17 mouse cellular contexts compared by ENCODE assay signal in genomic region chr12:27333590-27333989, GRCm38 (mm10). TPM values are rescaled to one million over a fixed set of nuclear protein-coding genes. Genes with fewer than 3 reads are reported as not detected.
DNase-seq lines count a peak whose midpoint lies in the region; ATAC-seq and TF ChIP-seq lines count a peak whose summit lies in the region.
"Had no signal": no experiment of that assay in that cellular context is flagged by ENCODE, and none has a peak within 500 bp of the region (broad histone marks: within the 10 kb centered on the region; RNA-seq: fewer than 3 reads in every experiment).

No protein-coding gene starts in this region.

- no peak for DNase-seq in hindbrain, postnatal 0 days (ENCODE audit: low spot score)
- no peak for DNase-seq in forebrain, embryonic 11.5 days (ENCODE audit: low spot score)
- no peak for DNase-seq in hindbrain, embryonic 14.5 days (ENCODE audit: low spot score)
- no peak for DNase-seq in kidney, adult 18-20 months
- no peak for DNase-seq in thymus, adult 2 months
- DNase-seq: cerebellum, adult 11 months; gastrocnemius, postnatal 25 days; heart, postnatal 36 days; kidney, adult 9 months; lung, adult 18-20 months; lung, postnatal 36 days; right cerebral cortex, postnatal 25 days had no signal

- no peak for ATAC-seq in hindbrain, embryonic 13.5 days (ENCODE audit: low FRiP score)
- no peak for ATAC-seq in hindbrain, postnatal 0 days
- ATAC-seq in forebrain, embryonic 11.5 days (replicated peaks; ENCODE audit: low FRiP score): 0 out of 2 replicates have a peak, but pooled peaks have one; percentile 51
- no peak for ATAC-seq in hindbrain, embryonic 14.5 days (ENCODE audit: low FRiP score)
- 0 out of 2 replicates have a peak, but pooled peaks have one; percentile 34 for ATAC-seq in midbrain, embryonic 15.5 days (replicated peaks)

- H3K4me3 ChIP-seq in hindbrain, embryonic 13.5 days: no peak overlapping the region
- no peak overlapping the region for H3K4me3 ChIP-seq in hindbrain, postnatal 0 days (ENCODE audit: low read length)
- H3K4me3 ChIP-seq in forebrain, embryonic 11.5 days (ENCODE audit: low read depth, low read length): no peak overlapping the region
- H3K4me3 ChIP-seq in hindbrain, embryonic 14.5 days (replicated peaks; ENCODE audit: low read length): no peak overlapping the region
- no peak overlapping the region for H3K4me3 ChIP-seq in midbrain, embryonic 15.5 days
- H3K4me3 ChIP-seq in thymus, adult 2 months (ENCODE audit: control insufficient read depth, insufficient read depth, low read length): no peak overlapping the region
- H3K4me3 ChIP-seq: heart, embryonic 12.5 days; limb, embryonic 15.5 days had no signal

- peaks cover 41% of the 10 kb centered on the region for H3K4me1 ChIP-seq in hindbrain, embryonic 13.5 days (replicated peaks)
- peaks cover 7% of the 10 kb centered on the region for H3K4me1 ChIP-seq in hindbrain, postnatal 0 days (ENCODE audit: insufficient read depth, low read length)
- 0 out of 2 replicates have a peak, but pooled peaks cover 4% of the 10 kb centered on the region for H3K4me1 ChIP-seq in forebrain, embryonic 11.5 days (replicated peaks; ENCODE audit: control insufficient read depth, insufficient read depth, low read length)
- peaks cover 30% of the 10 kb centered on the region for H3K4me1 ChIP-seq in hindbrain, embryonic 14.5 days (replicated peaks; ENCODE audit: control insufficient read depth, insufficient read depth, low read length)
- H3K4me1 ChIP-seq in midbrain, embryonic 15.5 days: peaks cover 36% of the 10 kb centered on the region
- H3K4me1 ChIP-seq in thymus, adult 2 months (replicated peaks; ENCODE audit: control insufficient read depth, insufficient read depth, low read length): no peaks in the 10 kb centered on the region

- H3K9me3 ChIP-seq in hindbrain, embryonic 13.5 days: no peaks in the 10 kb centered on the region
- no peaks in the 10 kb centered on the region for H3K9me3 ChIP-seq in hindbrain, postnatal 0 days (ENCODE audit: low read length)
- no peaks in the 10 kb centered on the region for H3K9me3 ChIP-seq in forebrain, embryonic 11.5 days (ENCODE audit: control insufficient read depth, low read length)
- no peaks in the 10 kb centered on the region for H3K9me3 ChIP-seq in hindbrain, embryonic 14.5 days (ENCODE audit: control insufficient read depth, low read length)
- H3K9me3 ChIP-seq in midbrain, embryonic 15.5 days: no peaks in the 10 kb centered on the region
- H3K9me3 ChIP-seq: heart, embryonic 12.5 days; limb, embryonic 15.5 days had no signal

- TF ChIP-seq POLR2A in thymus, adult 2 months (IDR thresholded peaks at IDR 0.05; ENCODE audit: control insufficient read depth, extremely low read depth, insufficient read depth, low read length, poor library complexity): no peak

- no peak overlapping the region for H3K4me2 ChIP-seq in hindbrain, embryonic 13.5 days
- H3K4me2 ChIP-seq in hindbrain, postnatal 0 days (ENCODE audit: low read depth, low read length): no peak overlapping the region
- no peak overlapping the region for H3K4me2 ChIP-seq in forebrain, embryonic 11.5 days (ENCODE audit: low read depth, low read length, severe bottlenecking)
- 0 out of 2 replicates have a peak overlapping the region, but pooled peaks have one; percentile 6 for H3K4me2 ChIP-seq in hindbrain, embryonic 14.5 days (replicated peaks)
- H3K4me2 ChIP-seq in midbrain, embryonic 15.5 days: no peak overlapping the region
- H3K4me2 ChIP-seq: heart, embryonic 12.5 days; limb, embryonic 15.5 days had no signal

- peak overlapping the region; percentile 69 for H3K27ac ChIP-seq in hindbrain, embryonic 13.5 days
- no peak overlapping the region for H3K27ac ChIP-seq in hindbrain, postnatal 0 days
- H3K27ac ChIP-seq in forebrain, embryonic 11.5 days (ENCODE audit: low read depth, low read length): no peak overlapping the region; the same call in 1 of the 2 replicates
- H3K27ac ChIP-seq in hindbrain, embryonic 14.5 days: no peak overlapping the region
- peak overlapping the region; percentile 26; the same call in 1 of the 2 replicates for H3K27ac ChIP-seq in midbrain, embryonic 15.5 days
- H3K27ac ChIP-seq in thymus, adult 2 months (ENCODE audit: control insufficient read depth, insufficient read depth, low read length): no peak overlapping the region
- H3K27ac ChIP-seq: limb, embryonic 15.5 days had no signal

- no peak overlapping the region for H3K9ac ChIP-seq in hindbrain, embryonic 13.5 days
- no peak overlapping the region for H3K9ac ChIP-seq in hindbrain, postnatal 0 days (replicated peaks; ENCODE audit: low read length)
- H3K9ac ChIP-seq in forebrain, embryonic 11.5 days (ENCODE audit: low read length): no peak overlapping the region
- no peak overlapping the region for H3K9ac ChIP-seq in hindbrain, embryonic 14.5 days
- H3K9ac ChIP-seq in midbrain, embryonic 15.5 days: no peak overlapping the region
- H3K9ac ChIP-seq: heart, embryonic 12.5 days; limb, embryonic 15.5 days had no signal

- peaks cover 16% of the 10 kb centered on the region for H3K36me3 ChIP-seq in hindbrain, embryonic 13.5 days
- H3K36me3 ChIP-seq in hindbrain, postnatal 0 days (ENCODE audit: insufficient read depth, low read length): no peaks in the 10 kb centered on the region
- peaks cover 5% of the 10 kb centered on the region; the same call in 1 of the 2 replicates for H3K36me3 ChIP-seq in forebrain, embryonic 11.5 days (ENCODE audit: control insufficient read depth, insufficient read depth, low read length)
- no peaks in the 10 kb centered on the region; the same call in 1 of the 2 replicates for H3K36me3 ChIP-seq in hindbrain, embryonic 14.5 days (replicated peaks; ENCODE audit: control insufficient read depth, insufficient read depth)
- H3K36me3 ChIP-seq in midbrain, embryonic 15.5 days (replicated peaks): no peaks in the 10 kb centered on the region
- no peaks in the 10 kb centered on the region for H3K36me3 ChIP-seq in thymus, adult 2 months (ENCODE audit: control insufficient read depth, insufficient read depth, low read length)

- H3K27me3 ChIP-seq in hindbrain, embryonic 13.5 days: no peaks in the 10 kb centered on the region
- no peaks in the 10 kb centered on the region for H3K27me3 ChIP-seq in hindbrain, postnatal 0 days (ENCODE audit: insufficient read depth, low read length)
- no peaks in the 10 kb centered on the region for H3K27me3 ChIP-seq in forebrain, embryonic 11.5 days (ENCODE audit: control insufficient read depth, insufficient read depth, low read length)
- H3K27me3 ChIP-seq in hindbrain, embryonic 14.5 days (ENCODE audit: control insufficient read depth, insufficient read depth, low read length): no peaks in the 10 kb centered on the region
- H3K27me3 ChIP-seq in midbrain, embryonic 15.5 days (replicated peaks): no peaks in the 10 kb centered on the region
- no peaks in the 10 kb centered on the region for H3K27me3 ChIP-seq in thymus, adult 2 months (ENCODE audit: control insufficient read depth, insufficient read depth, low read length)
- H3K27me3 ChIP-seq: heart, embryonic 12.5 days; limb, embryonic 15.5 days had no signal

- 89% methylated on average over 3 of the region's 3 CpGs for WGBS in hindbrain, embryonic 13.5 days
- WGBS in hindbrain, postnatal 0 days: 89% methylated on average over 3 of the region's 3 CpGs
- WGBS in forebrain, embryonic 11.5 days: 84% methylated on average over 3 of the region's 3 CpGs
- WGBS in hindbrain, embryonic 14.5 days: 81% methylated on average over 3 of the region's 3 CpGs
- WGBS in midbrain, embryonic 15.5 days: 83% methylated on average over 3 of the region's 3 CpGs
- WGBS in thymus, adult 2 months: 86% methylated on average over 3 of the region's 3 CpGs

- no peak for TF ChIP-seq CTCF in hindbrain, postnatal 0 days (IDR thresholded peaks at IDR 0.05; ENCODE audit: low read depth)
- no peak for TF ChIP-seq CTCF in thymus, adult 2 months (IDR thresholded peaks at IDR 0.05; ENCODE audit: borderline replicate concordance, control insufficient read depth, extremely low read depth, insufficient read depth, low read length, poor library complexity)

RNA-seq across cellular contexts. Expression of gene Sox11, which starts 8.8 kb away (rescaled TPM):
- 574 and 588 TPM in 2 replicates for polyA plus RNA-seq in hindbrain, embryonic 13.5 days (2015; fragmentation: Nextera tagmentation; extraction: Ambion mirVana)
- total RNA-seq in hindbrain, postnatal 0 days (2014; rRNA removed): 95.5 and 101 TPM in 2 replicates
- polyA plus RNA-seq in hindbrain, postnatal 0 days (2015; fragmentation: Nextera tagmentation; extraction: Ambion mirVana): 92.9 and 97.8 TPM in 2 replicates
- 568 and 596 TPM in 2 replicates for polyA plus RNA-seq in forebrain, embryonic 11.5 days (2014; fragmentation: Nextera tagmentation; extraction: Ambion mirVana)
- polyA plus RNA-seq in hindbrain, embryonic 14.5 days (2014; fragmentation: Nextera tagmentation; extraction: Ambion mirVana): 336 and 376 TPM in 2 replicates
- polyA plus RNA-seq in midbrain, embryonic 15.5 days (2015; fragmentation: Nextera tagmentation; extraction: Ambion mirVana): 467 and 470 TPM in 2 replicates
- 0.05 and 0.07 TPM in 2 replicates for polyA plus RNA-seq in thymus, adult 2 months (2012; rRNA removed)
- total RNA-seq: common myeloid progenitor, adult 5-6 weeks had no signal

Comparison
In these comparisons a context has a peak if more than half of its experiments do, and no peak if none do; other contexts are left out.
1. H3K27ac ChIP-seq: peak in hindbrain, embryonic 13.5 days (single experiment) and midbrain, embryonic 15.5 days (single experiment); none in hindbrain, postnatal 0 days (single experiment), forebrain, embryonic 11.5 days (single experiment), hindbrain, embryonic 14.5 days (single experiment) and thymus, adult 2 months (single experiment).
2. ATAC-seq: peak in forebrain, embryonic 11.5 days (single experiment) and midbrain, embryonic 15.5 days (single experiment); none in hindbrain, embryonic 13.5 days (single experiment), hindbrain, postnatal 0 days (single experiment) and hindbrain, embryonic 14.5 days (single experiment).
3. RNA of gene Sox11, which starts 8.8 kb away (polyA plus RNA-seq): 568 to 596 TPM in forebrain, embryonic 11.5 days, 574 to 588 TPM in hindbrain, embryonic 13.5 days, 467 to 470 TPM in midbrain, embryonic 15.5 days, 336 to 376 TPM in hindbrain, embryonic 14.5 days and 92.9 to 97.8 TPM in hindbrain, postnatal 0 days; 0.05 to 0.07 TPM in thymus, adult 2 months; every median in the first group is over 10 times any median in the second.